Mouse (Mus musculus): ENCODE data around the gene 4930512M02Rik. TPM values are rescaled to one million over a fixed set of nuclear protein-coding genes. Genes with fewer than 3 reads are reported as not detected.

The 4930512M02Rik gene
- total RNA-seq, 1 experiment from 2014 or later = not detected

DNA sequence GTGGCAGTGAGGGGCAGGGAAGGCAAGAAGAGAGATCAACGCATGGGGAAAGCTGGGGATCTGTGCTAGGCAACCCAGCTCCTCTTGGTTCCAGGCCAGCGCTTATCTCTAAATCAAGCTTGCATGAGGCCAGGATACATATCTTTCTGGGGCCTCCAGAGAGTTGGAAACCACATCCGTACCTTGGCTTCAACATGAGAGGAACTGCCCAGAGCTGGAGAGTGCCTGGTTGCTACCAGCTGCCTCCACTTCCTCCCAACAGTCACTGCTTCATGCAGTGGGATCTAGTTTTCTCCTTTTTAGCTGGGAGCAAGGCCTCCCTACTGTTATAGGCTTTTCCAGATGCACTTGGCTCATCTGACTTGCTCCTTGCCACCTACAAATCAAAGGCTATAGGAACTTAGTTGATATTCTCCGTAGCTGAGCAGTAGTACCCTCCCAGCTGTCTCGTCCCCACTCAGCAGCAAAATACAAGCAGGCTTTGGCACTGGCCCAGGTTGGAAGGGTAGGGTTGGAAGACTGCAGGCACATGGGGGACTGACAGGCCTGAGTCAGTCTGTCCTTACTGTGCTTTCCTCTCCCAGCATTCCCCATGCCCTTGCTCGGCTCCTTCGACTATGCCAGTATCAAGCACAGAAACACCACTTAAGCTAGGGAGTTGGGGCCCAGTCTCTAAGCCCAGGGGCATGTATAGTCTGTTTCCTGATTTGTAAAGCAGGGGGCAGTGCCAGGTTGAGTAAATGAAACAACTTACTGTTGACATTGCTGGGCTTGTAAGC, 63.2 kb downstream of the 4930512M02Rik start:
- no peak for DNase-seq

DNA sequence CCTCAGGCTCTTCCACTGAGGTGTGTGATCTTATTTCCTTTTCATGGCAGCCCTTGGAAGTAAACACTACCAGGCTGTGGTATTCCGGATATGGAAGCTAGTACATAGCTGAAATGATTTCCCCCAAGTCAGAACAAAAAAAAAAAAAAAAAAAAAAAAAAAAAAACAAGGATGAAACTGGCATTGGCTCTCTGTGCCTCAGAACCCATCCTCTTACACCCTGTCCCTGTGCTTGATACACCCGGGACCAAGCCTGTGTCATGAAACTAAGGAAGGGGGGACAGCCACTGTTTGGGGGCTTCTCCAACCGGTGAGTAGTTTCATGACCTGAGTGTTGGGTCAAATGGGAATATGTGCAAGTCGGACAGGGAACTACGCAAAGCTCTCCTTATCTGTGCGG, 66.5 kb downstream of the 4930512M02Rik start:
- DNase-seq = no peak

DNA sequence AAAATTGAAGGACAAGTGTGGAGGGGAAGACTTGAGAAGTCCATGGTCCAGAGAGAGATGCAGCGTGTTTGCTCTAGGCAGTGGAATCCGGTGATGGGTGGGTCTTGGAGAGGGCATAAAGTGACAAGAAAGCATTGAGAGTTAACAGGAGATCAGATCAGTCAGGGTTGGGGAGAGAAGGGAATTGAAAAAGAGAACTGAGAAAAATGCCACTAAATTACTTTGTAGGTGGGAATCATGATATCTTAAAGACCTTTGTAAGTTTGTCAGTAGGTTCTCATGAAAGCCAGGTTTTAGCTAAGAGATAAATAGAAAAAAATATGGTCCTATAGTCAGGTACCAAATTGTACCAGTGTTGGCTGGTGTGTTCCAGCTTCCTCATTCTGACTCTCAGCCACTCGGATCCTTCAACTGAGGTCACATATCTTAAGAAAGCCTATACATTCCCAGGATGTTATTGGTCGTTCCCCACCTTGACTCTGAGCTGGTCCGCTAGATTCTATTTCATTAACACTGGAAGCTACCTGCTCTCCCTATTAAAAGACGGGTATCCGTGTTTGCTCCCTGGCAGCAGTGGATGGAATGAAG, 68.4 kb downstream of the 4930512M02Rik start:
- no peak for DNase-seq

DNA sequence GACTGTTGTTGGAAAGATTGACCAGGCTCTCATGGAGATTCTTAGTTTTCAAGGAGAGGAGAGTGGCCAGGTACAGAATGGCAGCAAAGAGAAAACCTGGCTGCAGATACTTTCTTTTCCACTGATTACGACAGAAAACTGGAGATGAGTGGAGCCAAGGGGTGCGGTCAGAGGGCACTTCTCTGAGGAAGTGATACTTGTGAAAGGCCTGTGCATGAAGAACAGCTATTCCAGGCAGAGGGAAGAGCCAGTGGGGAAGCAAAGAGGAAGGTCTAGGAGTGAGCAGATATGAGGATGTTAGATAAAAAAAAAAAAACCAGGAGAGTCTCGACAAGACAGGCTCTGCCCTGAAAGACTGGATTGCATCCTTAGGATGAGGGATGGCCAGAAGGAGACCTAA, 69.0 kb downstream of the 4930512M02Rik start:
- no peak for DNase-seq

DNA sequence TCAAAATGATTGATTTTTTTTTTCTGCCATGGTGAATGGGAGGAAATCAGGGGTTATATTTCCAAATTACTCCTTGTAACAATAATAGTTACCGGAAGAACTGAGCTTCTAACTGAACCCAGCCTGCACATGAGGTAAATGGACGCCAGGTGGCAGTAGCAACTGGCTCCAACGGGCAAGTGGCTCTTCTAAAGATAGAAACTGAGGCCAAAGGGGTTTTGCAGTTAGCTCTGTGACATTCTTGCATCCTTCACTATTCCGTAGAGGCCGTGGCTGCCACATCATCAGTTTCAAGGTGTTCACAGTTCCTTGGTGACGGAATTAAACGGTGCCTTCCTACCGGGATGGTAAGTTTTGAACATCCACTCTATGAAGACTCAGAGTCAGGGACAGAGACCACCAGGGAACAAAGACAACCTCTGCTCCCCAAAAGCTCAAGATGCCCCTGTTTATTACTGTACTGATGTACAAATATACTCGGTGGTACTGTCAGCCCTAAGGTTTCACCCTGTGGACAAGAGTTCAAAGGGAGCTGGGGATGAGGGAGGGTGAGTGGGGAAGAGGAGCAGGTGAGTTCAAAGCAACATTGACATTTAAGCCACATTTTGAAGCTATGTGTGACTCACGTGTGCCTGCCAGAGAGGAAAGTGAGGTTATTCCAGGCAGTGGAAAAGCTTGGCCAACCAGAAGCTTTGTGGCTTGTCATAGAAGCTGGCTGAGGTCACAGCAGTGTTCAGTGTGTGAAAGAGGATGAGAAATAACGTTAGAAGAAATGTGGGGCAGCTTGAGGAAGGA, 70.3 kb downstream of the 4930512M02Rik start:
- DNase-seq = peak; percentile 52

DNA sequence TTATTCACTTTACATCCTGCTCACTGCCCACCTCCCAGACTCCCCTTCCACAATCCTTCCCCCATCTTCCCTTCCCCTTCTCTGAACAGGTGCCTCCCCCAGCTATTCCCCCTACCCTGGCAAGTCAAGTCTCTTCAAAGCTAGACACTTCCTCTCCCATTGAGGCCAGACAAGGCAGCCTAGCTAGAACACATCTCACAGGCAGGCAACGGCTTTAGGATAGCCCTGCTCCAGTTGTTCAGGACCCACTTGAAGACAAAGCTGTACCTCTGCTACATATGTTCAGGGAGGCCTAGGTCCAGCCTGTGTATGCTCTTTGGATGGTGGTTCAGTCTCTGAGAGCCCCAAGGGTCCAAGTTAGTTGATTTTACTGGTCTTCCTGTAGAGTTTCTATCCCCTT, 71.4 kb downstream of the 4930512M02Rik start:
- DNase-seq = no peak

DNA sequence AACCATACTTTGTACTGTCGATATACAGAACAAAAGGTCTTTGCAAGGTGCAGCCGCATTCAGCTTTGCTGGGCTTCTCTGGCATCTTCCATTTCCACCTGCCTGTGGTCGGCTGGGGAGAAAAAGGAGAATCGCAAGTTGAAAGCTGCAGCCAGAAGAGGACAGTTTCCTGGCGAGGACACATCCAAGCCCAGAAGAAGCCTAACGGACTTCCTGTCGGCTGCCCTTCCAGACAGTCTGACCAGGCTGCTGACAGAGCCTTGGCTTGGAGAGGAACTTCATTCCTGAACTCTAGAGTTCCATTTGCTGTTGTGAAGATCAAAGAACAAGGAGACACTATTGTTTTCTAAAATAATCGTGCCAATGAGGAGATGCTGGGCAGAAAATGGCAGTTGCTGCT, 72.1 kb downstream of the 4930512M02Rik start:
- DNase-seq = no peak

DNA sequence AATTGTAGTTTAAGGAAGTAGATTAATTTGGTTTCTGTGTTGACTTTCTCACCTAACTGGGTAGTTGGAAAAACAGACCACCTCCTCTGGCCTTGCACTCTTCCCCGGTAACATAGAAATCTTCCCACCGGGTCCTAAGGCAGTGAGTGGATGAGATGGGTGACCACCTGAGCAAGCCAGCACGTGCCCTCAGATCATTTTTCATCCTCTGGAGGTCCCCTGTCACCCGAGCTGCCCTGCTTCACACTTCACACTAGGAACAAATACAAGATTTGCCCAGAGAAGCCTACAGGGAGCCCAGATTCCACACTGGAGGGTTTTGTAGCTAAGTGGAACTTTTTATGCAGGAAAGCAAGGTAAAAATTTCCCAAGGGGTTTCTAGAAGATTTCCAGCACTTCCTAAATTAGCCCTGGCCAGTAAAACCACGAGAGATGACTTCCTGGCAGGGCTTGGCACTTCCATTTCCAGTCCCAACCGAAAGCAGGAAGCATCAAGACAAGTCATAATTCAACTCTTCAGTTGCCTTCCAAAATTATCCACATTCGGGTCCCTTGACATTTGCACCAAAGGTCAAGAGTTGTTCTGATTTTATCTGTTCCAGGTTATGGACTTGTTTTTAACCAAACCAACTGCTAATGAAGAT, 79.9 kb downstream of the 4930512M02Rik start:
- no peak for DNase-seq

DNA sequence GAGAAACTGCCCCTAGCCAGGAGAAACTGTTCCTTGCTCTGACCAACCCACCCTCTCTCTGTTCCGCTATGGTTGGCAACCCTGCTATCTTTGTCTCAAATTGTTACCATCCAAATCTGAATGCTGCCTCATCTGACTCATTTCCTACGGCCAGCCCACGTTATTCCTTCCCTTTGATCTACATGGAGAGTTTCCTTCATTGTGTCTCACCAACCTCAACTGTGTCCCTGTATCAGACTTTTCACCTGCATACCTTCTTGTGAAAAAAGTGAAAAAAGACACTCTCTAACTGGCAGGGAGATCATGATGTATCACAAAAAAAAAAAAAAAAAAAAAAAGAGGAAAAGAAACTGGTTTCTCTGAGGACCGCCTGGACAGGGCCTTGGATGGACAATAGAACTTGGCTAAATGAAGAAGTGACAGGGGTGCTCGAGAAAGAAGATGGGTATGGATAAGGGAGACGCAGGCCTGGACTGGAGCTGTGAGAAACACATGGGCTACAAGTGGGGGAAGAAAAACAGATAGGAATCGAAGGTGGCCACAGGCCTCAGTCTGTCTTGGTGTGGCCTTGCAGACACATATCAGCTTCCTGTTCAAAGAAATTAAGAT, 80.6 kb downstream of the 4930512M02Rik start:
- DNase-seq = no peak

DNA sequence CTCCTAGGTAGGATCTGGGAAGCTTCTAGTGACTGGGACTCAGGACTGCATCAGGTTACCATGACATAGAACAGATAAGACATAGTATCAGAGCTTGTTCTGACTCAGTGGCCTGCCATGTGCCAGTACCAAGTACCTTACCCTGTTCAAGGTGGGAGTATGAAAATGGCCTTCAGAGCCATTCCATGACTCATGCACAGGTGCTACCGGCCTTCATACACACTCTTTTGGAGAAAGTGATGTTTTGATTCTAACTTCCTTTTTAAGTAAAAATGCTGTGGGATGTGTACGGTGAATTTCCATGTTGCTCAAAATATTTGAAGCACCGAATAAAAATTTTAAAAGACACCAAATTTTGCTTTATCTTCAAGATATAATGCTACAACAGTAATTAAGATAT, 81.7 kb downstream of the 4930512M02Rik start:
- DNase-seq = no peak

Other genes with a start within 250 kb of the 4930512M02Rik start
- gene Spata48, start 165.7 kb downstream of the 4930512M02Rik start, total RNA-seq (2021) = 1.5 TPM in 1 of 2 replicates, not detected in the other
- 0.29 and 0.61 TPM in 2 replicates for gene Zpbp, start 165.4 kb downstream of the 4930512M02Rik start, total RNA-seq (2021)
- gene Ikzf1, start 57.2 kb upstream of the 4930512M02Rik start, total RNA-seq (2021) = 0.71 and 0.97 TPM in 2 replicates
- 7.2 and 7.5 TPM in 2 replicates for gene Fignl1, start 181.1 kb upstream of the 4930512M02Rik start, total RNA-seq (2021)

All from adrenal gland, postnatal 25 days (tissue).